Mouse (Mus musculus): ENCODE measurements around the gene Hist1h1a. TPM values are rescaled to one million over a fixed set of nuclear protein-coding genes. Genes with fewer than 3 reads are reported as not detected.

Gene Hist1h1a
- total and polyA plus RNA-seq, 3 experiments = 2.4 to 1,163 (median 30.9) TPM

GRCm38 (mm10) chr13:23738677-23739068, 24.8 kb upstream of the Hist1h1a start, which contains the start of gene Hist1h1c (continued):
- TF ChIP-seq E2F4 (IDR thresholded peaks at IDR 0.05; ENCODE audit: insufficient replicate concordance, low read depth, low read length) (peak; percentile 45; the same call in 1 of the 2 replicates), NRF1 (IDR thresholded peaks at IDR 0.05; ENCODE audit: low read depth, low read length) (peak; percentile 66), UBTF (IDR thresholded peaks at IDR 0.05; ENCODE audit: low read depth, low read length) (no peak; the same call in 1 of the 2 replicates), SIN3A (IDR thresholded peaks at IDR 0.05; ENCODE audit: low read length) (peak; percentile 21; the same call in 1 of the 2 replicates), MEF2A (IDR thresholded peaks at IDR 0.05; ENCODE audit: borderline replicate concordance, low read depth, low read length) (peak; percentile 59; the same call in 1 of the 2 replicates), POLR2AphosphoS2 (IDR thresholded peaks at IDR 0.05; ENCODE audit: low read depth, low read length) (peak; percentile 19; the same call in 1 of the 2 replicates), JUN (IDR thresholded peaks at IDR 0.05; ENCODE audit: insufficient read depth, low read depth, low read length) (no peak), CTCF (conservative IDR thresholded peaks at IDR 0.05 in 1 of 2, IDR thresholded peaks at IDR 0.05 in 1 of 2; ENCODE audit: low read depth in 2 of 2, low read length in 2 of 2) (peak in 1 of 2 experiments; percentile 10; a peak in 1 of 4 replicates), MAX (IDR thresholded peaks at IDR 0.05; ENCODE audit: low read length) (no peak; the same call in 1 of the 2 replicates), EP300 (IDR thresholded peaks at IDR 0.05; ENCODE audit: low read length) (no peak)

- Histone ChIP-seq H3K4me1 (ENCODE audit: control insufficient read depth in 1 of 2, insufficient read depth in 2 of 2) (peaks cover 3 to 29% of the 10 kb centered on the region in 2 experiments; a peak in 3 of 4 replicates), H3K36me3 (replicated peaks in 1 of 2; ENCODE audit: control insufficient read depth in 1 of 2, insufficient read depth in 1 of 2, low read length in 1 of 2) (no peaks in the 10 kb centered on the region), H3K9me3 (replicated peaks; ENCODE audit: low read length) (no peaks in the 10 kb centered on the region), H3K9ac (ENCODE audit: insufficient read depth, low read depth) (peak overlapping the region; percentile 100), H3K79me2 (replicated peaks; ENCODE audit: control insufficient read depth, extremely low read depth, insufficient read depth, poor library complexity, severe bottlenecking) (no peaks in the 10 kb centered on the region), H3K4me3 (replicated peaks in 1 of 3; ENCODE audit: low read depth in 2 of 3, low read length in 2 of 3, poor library complexity in 1 of 3) (peak overlapping the region; percentile 54 to 74 (median 54)), H3K27ac (ENCODE audit: insufficient read depth, low read depth) (peak overlapping the region; percentile 95), H3K4me2 (ENCODE audit: insufficient read depth, low read depth, poor library complexity, severe bottlenecking) (0 out of 2 replicates have a peak overlapping the region, but pooled peaks have one; percentile 84), H3K27me3 (replicated peaks) (no peaks in the 10 kb centered on the region)
- DNase-seq (ENCODE audit: extremely low read depth) = peak; percentile 96
- dilution Hi-C loops (cut with MboI; ENCODE audit: extremely low pct_ligation_motif_present, extremely low pct_unique_long_range_greater_than_20kb, low sequenced_read_pairs) (no loop called here), in situ Hi-C loops (cut with MboI; ENCODE audit: low pct_ligation_motif_present, low pct_unique_long_range_greater_than_20kb, low sequenced_read_pairs) (loop anchor here (5.0 kb wide), 1 partner anchor 37 kb away; no protein-coding TSS in a partner anchor)
- TF ChIP-seq TBP (conservative IDR thresholded peaks at IDR 0.05; ENCODE audit: low read depth, low read length) (no peak), POLR2AphosphoS2 (IDR thresholded peaks at IDR 0.05; ENCODE audit: low read depth, low read length) (peak; percentile 99), POLR2A (IDR thresholded peaks at IDR 0.05; ENCODE audit: low read depth, low read length) (peak; percentile 95), EP300 (IDR thresholded peaks at IDR 0.05; ENCODE audit: low read length) (no peak), JUN (IDR thresholded peaks at IDR 0.05; ENCODE audit: insufficient read depth, low read depth, low read length) (no peak), MAFK (IDR thresholded peaks at IDR 0.05; ENCODE audit: insufficient replicate concordance, low read length) (no peak), USF2 (conservative IDR thresholded peaks at IDR 0.05; ENCODE audit: low read depth, low read length) (peak; percentile 65), MEF2A (IDR thresholded peaks at IDR 0.05; ENCODE audit: borderline replicate concordance, low read depth, low read length) (0 out of 2 replicates have a peak, but pooled peaks have one; percentile 61), GABPA (IDR thresholded peaks at IDR 0.05; ENCODE audit: insufficient replicate concordance, low read depth, low read length) (no peak), MYC (IDR thresholded peaks at IDR 0.05; ENCODE audit: low read depth, low read length) (peak; percentile 56; the same call in 1 of the 2 replicates), JUND (conservative IDR thresholded peaks at IDR 0.05; ENCODE audit: low read depth, low read length) (no peak), MAZ (IDR thresholded peaks at IDR 0.05; ENCODE audit: low read depth, low read length) (peak; percentile 65), E2F4 (IDR thresholded peaks at IDR 0.05; ENCODE audit: insufficient replicate concordance, low read depth, low read length) (peak; percentile 93; the same call in 1 of the 2 replicates), RAD21 (IDR thresholded peaks at IDR 0.05; ENCODE audit: low read depth, low read length) (no peak), UBTF (IDR thresholded peaks at IDR 0.05; ENCODE audit: low read depth, low read length) (peak; percentile 99), KAT2A (IDR thresholded peaks at IDR 0.05; ENCODE audit: insufficient replicate concordance, low read length) (peak; percentile 66; the same call in 1 of the 2 replicates), NELFE (IDR thresholded peaks at IDR 0.05; ENCODE audit: low read depth, low read length) (peak; percentile 90), ZC3H11A (IDR thresholded peaks at IDR 0.05; ENCODE audit: low read depth, low read length) (no peak), RCOR1 (conservative IDR thresholded peaks at IDR 0.05; ENCODE audit: low read depth, low read length) (peak; percentile 93), ZNF384 (IDR thresholded peaks at IDR 0.05; ENCODE audit: low read depth, low read length) (no peak), CTCF (conservative IDR thresholded peaks at IDR 0.05 in 1 of 2, IDR thresholded peaks at IDR 0.05 in 1 of 2; ENCODE audit: low read depth in 2 of 2, low read length in 2 of 2) (no peak), MXI1 (IDR thresholded peaks at IDR 0.05; ENCODE audit: low read depth, low read length) (peak; percentile 84), TCF12 (IDR thresholded peaks at IDR 0.05; ENCODE audit: low read depth, low read length) (peak; percentile 44; the same call in 1 of the 2 replicates), MAX (IDR thresholded peaks at IDR 0.05; ENCODE audit: low read length) (no peak; the same call in 1 of the 2 replicates), NRF1 (IDR thresholded peaks at IDR 0.05; ENCODE audit: low read depth, low read length) (peak; percentile 50), SIN3A (IDR thresholded peaks at IDR 0.05; ENCODE audit: low read length) (no peak; the same call in none of the 2 replicates), BHLHE40 (IDR thresholded peaks at IDR 0.05; ENCODE audit: low read depth, low read length) (peak; percentile 52; the same call in 1 of the 2 replicates), IRF4 (IDR thresholded peaks at IDR 0.05; ENCODE audit: low read depth, low read length) (peak; percentile 71; the same call in 1 of the 2 replicates), CHD1 (IDR thresholded peaks at IDR 0.05; ENCODE audit: low read depth, low read length) (no peak; the same call in 1 of the 2 replicates), ZKSCAN1 (IDR thresholded peaks at IDR 0.05; ENCODE audit: borderline replicate concordance, low read depth, low read length) (no peak), SMC3 (IDR thresholded peaks at IDR 0.05; ENCODE audit: low read depth, low read length) (peak; percentile 38)
Measured at GRCm38 (mm10) chr13:23739069-23739921, 24.2 kb upstream of the Hist1h1a start.

Measured in CH12.LX (cell line).